Mouse (Mus musculus): ENCODE measurements around the gene Stam2.

- TF ChIP-seq CTCF (IDR thresholded peaks at IDR 0.05; ENCODE audit: insufficient read depth, low read depth, low read length) (no peak), POLR2A (IDR thresholded peaks at IDR 0.05; ENCODE audit: insufficient read depth, low read depth, low read length) (no peak)
These were observed 2.0 kb upstream of the Stam2 start for GRCm38 (mm10) chr2:52744099-52744498.
